Mouse (Mus musculus) cerebellum, adult 2 months (tissue): ENCODE measurements around the gene Pzp. TPM values are rescaled to one million over a fixed set of nuclear protein-coding genes. Genes with fewer than 3 reads are reported as not detected.

ENCODE experiments used
- DNase-seq, 2 experiments: peaks; one replicate each; pipeline ENCODE4 v3.0.0; 2021
- H3K27ac ChIP-seq: fragments of 200-500 bp; 2 replicates; pipeline ENCODE4 v1.5.1; 2012; ENCODE audit warnings: low read length, control low read depth, inconsistent platforms; ENCODE audit not compliant: insufficient read depth
- H3K27me3 ChIP-seq: fragments of 200-500 bp; 2 replicates; pipeline ENCODE4 v1.6.1; 2012; ENCODE audit warnings: inconsistent platforms, mild to moderate bottlenecking, low read length, moderate library complexity; ENCODE audit not compliant: control insufficient read depth, insufficient read depth
- H3K4me1 ChIP-seq: fragments of 200-500 bp; 2 replicates; pipeline ENCODE4 v1.6.1; 2011; ENCODE audit warnings: low read length; ENCODE audit not compliant: control insufficient read depth, insufficient read depth
- H3K4me3 ChIP-seq: fragments of 200-500 bp; replicated peaks from 2 replicates; pipeline ENCODE3; 2011; ENCODE audit warnings: mild to moderate bottlenecking, low read depth, low read length, control low read depth; ENCODE audit not compliant: insufficient read depth
- CTCF ChIP-seq: fragments of 200-500 bp; IDR thresholded peaks from 2 replicates; pipeline ENCODE4 v1.5.1; 2011; ENCODE audit warnings: low read depth, mild to moderate bottlenecking, control low read depth, low read length, moderate library complexity, borderline replicate concordance; ENCODE audit not compliant: insufficient read depth
- POLR2A ChIP-seq: fragments of 200-500 bp; IDR thresholded peaks from 2 replicates; pipeline ENCODE4 v1.6.1; 2011; ENCODE audit warnings: low read length, control low read depth, borderline replicate concordance; ENCODE audit not compliant: insufficient read depth
- WGBS: fragments of 180-500 bp; shearing (Covaris S2); methylation state at CpG from one replicate; pipeline ENCODE4 v1.1.7; 2018; 5-methylcytosine and 5-hydroxymethylcytosine counted together
- polyA plus RNA-seq: library from polyadenylated mRNA; depleted of rRNA; stranded (reverse); fragments of >200 nt; gene quantifications from 2 replicates; pipeline ENCODE4 v1.2.3, GENCODE M21; 2012

Pzp gene
- polyA plus RNA-seq, 1 experiment, result not detected

GRCm38 (mm10) chr6:128533296-128533695 is 6.8 kb upstream of the Pzp start:
- no peak for TF ChIP-seq POLR2A
- no peak for DNase-seq
- Histone ChIP-seq H3K4me3 (no peak overlapping the region), H3K4me1 (no peaks in the 10 kb centered on the region), H3K27me3 (no peaks in the 10 kb centered on the region), H3K27ac (no peak overlapping the region)
- 88% methylated on average over 6 of the region's 6 CpGs for WGBS

- no peak for DNase-seq
- no peak for TF ChIP-seq POLR2A
- no peak for TF ChIP-seq CTCF
- Histone ChIP-seq H3K27me3 (no peaks in the 10 kb centered on the region), H3K4me1 (no peaks in the 10 kb centered on the region), H3K27ac (no peak overlapping the region), H3K4me3 (no peak overlapping the region)
- WGBS, result 91% methylated on average over 9 of the region's 9 CpGs
These were observed 6.2 kb upstream of the Pzp start for GRCm38 (mm10) chr6:128532701-128533100.

GRCm38 (mm10) chr6:128528491-128528890 is 2.0 kb upstream of the Pzp start:
- no peak for TF ChIP-seq POLR2A
- TF ChIP-seq CTCF, result no peak
- DNase-seq, result no peak
- no peak overlapping the region for H3K4me3 ChIP-seq
- WGBS, result 25% methylated on average over 4 of the region's 4 CpGs
- H3K27me3 ChIP-seq, result no peaks in the 10 kb centered on the region
- no peaks in the 10 kb centered on the region for H3K4me1 ChIP-seq
- H3K27ac ChIP-seq, result no peak overlapping the region

GRCm38 (mm10) chr6:128527110-128527509 is 590 bp upstream of the Pzp start:
- no peak overlapping the region for H3K4me3 ChIP-seq
- no peaks in the 10 kb centered on the region for H3K4me1 ChIP-seq
- WGBS, result 87% methylated on average over 1 of the region's 1 CpGs
- no peak overlapping the region for H3K27ac ChIP-seq
- no peak for DNase-seq
- TF ChIP-seq POLR2A, result no peak
- no peak for TF ChIP-seq CTCF
- H3K27me3 ChIP-seq, result no peaks in the 10 kb centered on the region

GRCm38 (mm10) chr6:128525801-128526200 is 719 bp downstream of the Pzp start:
- DNase-seq, result no peak
- Histone ChIP-seq H3K27ac (no peak overlapping the region), H3K4me1 (no peaks in the 10 kb centered on the region), H3K27me3 (no peaks in the 10 kb centered on the region), H3K4me3 (no peak overlapping the region)
- no peak for TF ChIP-seq POLR2A
- TF ChIP-seq CTCF, result no peak
- 90% methylated on average over 4 of the region's 4 CpGs for WGBS

- Histone ChIP-seq H3K4me1 (no peaks in the 10 kb centered on the region), H3K27me3 (no peaks in the 10 kb centered on the region), H3K27ac (no peak overlapping the region), H3K4me3 (no peak overlapping the region)
- no peak for DNase-seq
- WGBS, result 96% methylated on average over 3 of the region's 3 CpGs
- TF ChIP-seq POLR2A (no peak), CTCF (no peak)
These were observed 3.2 kb downstream of the Pzp start for GRCm38 (mm10) chr6:128523360-128523759.

GRCm38 (mm10) chr6:128519159-128519558 is 7.4 kb downstream of the Pzp start:
- WGBS, result 74% methylated on average over 7 of the region's 7 CpGs
- DNase-seq, result no peak
- TF ChIP-seq POLR2A (no peak), CTCF (no peak)

GRCm38 (mm10) chr6:128505676-128506236 is 20.8 kb downstream of the Pzp start:
- Histone ChIP-seq H3K27ac (no peak overlapping the region), H3K27me3 (no peaks in the 10 kb centered on the region), H3K4me1 (no peaks in the 10 kb centered on the region), H3K4me3 (no peak overlapping the region)
- 70% methylated on average over 2 of the region's 2 CpGs for WGBS
- DNase-seq, result no peak
- no peak for TF ChIP-seq POLR2A
- no peak for TF ChIP-seq CTCF

More at GRCm38 (mm10) chr6:128519159-128519558, 7.4 kb downstream of the Pzp start:
- Histone ChIP-seq H3K4me3 (no peak overlapping the region), H3K27me3 (no peaks in the 10 kb centered on the region), H3K27ac (no peak overlapping the region), H3K4me1 (no peaks in the 10 kb centered on the region)
